Mouse (Mus musculus): ENCODE measurements around the gene Fbxo28.

Fbxo28 gene

DNA sequence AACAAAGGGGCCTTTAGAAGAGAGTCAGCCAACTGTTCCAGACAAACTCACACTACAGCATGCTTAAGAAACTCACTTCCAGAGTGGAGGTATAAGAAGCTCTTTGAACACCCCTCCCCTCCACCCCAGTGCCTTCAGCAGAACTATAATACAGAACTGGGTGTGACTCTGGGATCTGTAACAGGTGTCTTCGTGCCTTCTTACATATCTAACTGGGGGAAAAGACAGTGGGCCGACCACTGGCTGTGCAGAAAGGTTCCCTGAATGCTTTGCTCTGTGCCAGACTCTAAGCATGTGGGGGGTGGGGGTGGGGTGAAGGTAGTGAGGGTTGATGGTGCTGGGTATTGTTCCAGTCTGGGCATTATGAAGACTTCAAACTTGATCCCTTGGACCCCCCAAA, 52.8 kb downstream of the Fbxo28 start:
- no peak for DNase-seq (ENCODE audit: low read depth, low spot score)

DNA sequence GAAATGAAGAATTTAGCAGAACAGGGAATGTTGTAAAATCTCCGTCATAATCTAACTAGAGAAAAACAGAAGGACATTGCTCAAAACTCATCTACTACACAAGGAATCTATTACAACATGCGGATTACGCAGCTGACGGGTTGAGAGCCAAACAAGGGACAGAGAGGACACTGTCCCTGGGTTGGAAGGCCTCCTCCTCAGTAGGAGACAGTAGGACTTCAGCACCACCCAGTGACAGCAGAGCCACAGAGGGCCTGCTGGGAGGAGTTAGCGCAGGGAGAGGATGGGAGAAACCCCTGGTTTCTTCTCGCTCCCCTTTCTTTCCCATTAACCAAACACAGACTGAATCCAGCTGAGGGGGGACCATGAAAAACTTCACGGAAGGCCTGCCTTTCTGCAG, 53.6 kb downstream of the Fbxo28 start:
- peak; percentile 91 for DNase-seq (ENCODE audit: low read depth, low spot score)

DNA sequence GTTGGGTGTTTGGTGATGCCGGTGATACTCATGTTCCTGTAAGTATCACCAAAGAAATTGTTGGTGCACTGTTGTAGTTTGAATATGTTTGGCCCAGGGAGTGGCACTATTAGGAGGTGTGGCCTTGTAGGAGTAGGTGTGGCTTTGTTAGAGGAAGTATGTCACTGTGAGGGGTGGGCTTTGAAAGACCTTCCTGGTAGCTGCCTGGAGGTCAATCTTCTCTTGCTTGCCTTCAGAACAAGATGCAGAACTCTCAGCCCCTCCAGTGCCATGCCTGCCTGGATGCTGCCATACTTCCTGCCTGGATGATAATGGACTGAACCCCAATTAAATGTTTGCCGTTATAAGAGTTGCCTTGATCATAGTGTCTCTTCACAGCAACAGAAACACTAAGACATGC, 56.6 kb downstream of the Fbxo28 start:
- DNase-seq (ENCODE audit: low read depth, low spot score), result no peak

DNA sequence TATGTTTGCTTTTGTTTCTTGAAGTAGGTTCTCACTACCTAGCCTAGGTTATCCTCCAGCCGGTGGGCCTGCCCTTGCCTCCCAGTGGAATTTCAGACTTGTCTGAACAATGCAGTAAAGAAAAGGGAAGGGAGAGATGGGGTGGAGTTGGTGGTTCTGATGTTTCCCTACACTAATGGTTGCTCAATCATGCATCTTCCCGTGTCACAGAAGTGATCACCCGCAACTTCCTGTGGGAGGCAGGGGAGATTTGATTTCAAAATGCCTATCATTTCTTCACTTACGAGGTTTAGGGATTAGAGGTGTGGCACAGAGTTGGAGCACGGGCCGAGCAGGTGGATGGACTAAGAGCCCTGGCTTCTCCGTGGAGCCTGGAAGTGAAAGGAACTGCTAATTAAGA, 58.2 kb downstream of the Fbxo28 start:
- DNase-seq (ENCODE audit: low read depth, low spot score), result no peak

DNA sequence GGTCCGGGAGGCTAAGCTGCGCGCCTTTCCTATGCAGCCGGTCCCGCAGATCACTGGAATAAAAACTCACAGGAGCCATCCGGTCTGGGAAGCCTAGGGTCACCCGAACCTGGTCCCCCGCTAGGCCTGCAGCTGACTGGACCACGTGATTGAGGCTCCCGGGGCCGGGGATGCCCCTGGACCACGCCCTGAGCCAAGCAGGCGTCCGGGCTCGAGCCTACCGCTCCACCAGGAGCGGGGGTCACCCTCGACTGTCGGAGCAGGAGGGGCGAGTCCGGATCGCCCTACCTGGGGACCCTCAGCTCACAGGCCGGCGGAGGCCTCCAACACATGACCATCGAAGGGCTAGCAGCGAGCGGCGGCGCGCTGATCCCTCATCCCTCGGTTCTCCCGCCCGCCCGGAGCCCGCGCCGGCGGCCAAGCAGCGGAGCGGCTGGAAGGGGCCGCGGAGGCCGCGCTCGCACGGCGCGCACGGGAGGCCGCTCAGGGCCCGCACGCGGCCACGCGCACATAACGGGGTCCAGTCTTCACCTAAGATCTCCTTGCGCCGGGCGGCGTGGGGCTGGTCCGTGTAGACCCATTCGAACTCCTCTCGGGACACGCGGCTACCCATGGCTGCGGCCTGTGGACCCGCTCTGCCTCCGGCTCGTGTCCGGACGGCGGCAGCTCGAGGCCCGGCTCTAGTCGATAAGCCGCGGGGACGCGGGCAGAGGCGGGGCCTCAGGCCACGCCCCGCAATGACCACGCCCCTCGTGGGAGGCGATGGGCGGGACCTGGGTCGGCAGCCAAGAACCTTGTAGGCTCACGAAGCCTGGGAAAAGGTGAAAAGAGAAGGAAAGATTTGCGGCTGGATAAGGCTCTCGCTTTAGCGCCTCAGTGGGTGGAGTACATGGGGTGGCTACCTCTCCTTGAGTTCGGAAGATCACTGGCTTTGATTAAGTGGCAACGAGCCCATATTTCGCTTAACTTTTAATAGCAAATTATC, 59.0 kb downstream of the Fbxo28 start, which contains the start of gene Degs1:
Gene Degs1, minus strand, starts transcription at position 714 of the 985 bp plus-strand sequence.
- peak; percentile 94 for DNase-seq (ENCODE audit: low read depth, low spot score)

DNA sequence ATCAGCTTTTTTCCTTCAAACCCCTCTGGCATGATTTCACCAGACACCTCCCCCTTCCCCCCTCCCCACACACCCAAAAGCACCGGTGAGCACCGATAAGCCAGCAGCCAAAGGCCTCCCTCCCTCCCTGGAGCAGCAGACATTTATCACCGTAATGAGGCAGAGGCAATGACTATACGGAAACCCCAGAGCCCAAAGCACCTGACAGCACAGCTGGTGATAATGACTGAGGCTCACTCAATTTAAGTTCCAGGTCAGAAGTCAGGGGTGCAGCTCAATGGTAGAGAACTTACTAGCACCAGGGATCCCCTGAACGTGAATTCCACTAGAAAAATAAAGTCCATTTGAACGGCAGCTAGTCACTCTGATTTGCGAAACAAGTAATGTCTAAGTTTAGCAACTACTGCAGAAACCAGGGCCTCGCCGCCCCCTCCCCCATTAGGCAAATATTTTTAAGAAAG, 60.1 kb downstream of the Fbxo28 start:
- peak; percentile 29 for DNase-seq (ENCODE audit: low read depth, low spot score)

DNA sequence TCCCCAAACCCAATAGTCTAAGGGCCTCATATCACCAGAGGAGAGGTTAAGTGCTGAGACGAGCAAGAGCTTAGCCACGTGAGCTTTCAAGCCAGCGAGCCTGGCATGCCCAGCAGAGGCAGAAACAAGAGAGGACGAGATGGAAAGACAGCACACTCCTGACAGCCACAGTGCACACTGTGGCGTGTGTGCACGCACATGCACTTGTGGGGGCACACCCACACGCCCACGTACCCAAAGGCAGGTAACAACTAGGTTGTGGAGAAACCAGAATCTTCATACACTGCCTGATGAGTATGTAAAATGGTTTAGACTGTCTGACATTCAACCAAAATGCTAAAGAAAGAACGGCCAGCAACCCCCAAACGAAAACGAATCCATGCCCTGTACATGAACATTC, 60.9 kb downstream of the Fbxo28 start:
- DNase-seq (ENCODE audit: low read depth, low spot score), result peak; percentile 38

DNA sequence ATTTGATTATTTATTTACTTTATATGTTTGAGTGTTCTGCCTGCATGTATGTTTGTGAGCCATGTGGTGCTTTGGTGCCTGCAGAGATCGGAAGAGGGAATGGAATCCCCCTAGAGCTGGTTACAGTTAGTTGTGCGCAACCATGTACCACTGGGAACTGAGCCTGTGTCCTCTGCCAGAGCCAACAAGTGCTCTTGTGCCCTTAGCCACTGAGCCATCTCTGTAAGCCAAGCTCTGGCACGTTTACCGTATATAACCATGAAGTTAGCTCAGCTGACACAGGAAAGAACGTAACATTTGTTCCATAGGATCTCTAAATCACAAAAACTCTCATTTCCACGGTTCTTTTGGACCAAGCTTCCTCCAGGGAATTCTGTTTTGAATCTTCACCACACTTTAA, 61.4 kb downstream of the Fbxo28 start:
- DNase-seq (ENCODE audit: low read depth, low spot score), result no peak

DNA sequence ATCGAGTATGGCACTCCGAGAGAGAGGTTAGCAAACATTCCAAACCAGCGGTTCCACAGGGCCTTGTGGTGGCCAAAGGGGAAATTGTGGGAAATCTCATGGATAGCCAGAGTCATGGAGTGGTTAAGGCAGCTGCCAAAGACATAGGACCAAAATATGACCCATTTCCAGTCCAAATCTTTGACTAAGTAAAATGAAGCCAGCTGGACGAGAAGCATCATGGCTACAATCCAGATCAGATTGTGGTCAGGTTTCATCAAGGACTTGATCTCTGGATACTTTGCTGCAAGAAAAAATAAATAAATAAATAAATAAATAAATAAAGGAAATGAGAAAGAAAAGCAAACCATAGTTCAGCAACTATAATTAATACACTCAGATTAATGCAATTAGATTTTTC, 62.0 kb downstream of the Fbxo28 start:
- DNase-seq (ENCODE audit: low read depth, low spot score), result no peak

DNA sequence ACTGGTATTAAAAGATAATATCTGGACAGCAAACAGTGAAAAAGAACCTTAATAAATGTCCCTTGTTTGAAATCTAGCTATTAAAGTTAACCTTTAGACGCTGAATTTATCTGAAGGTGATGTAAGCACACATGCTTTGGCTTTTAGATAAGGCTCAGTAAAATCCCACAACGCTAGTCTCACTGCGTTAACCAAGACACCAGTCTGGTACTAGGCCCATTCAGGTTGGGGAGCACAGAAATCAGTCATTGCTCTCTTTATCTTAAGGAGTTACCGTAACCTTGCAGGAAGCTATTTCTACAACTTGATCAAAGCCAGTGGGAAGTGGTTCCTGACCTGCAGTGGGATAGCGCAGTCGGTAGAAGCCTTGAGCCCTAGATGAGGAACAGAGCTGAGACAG, 66.3 kb downstream of the Fbxo28 start:
- DNase-seq (ENCODE audit: low read depth, low spot score), result no peak

DNA sequence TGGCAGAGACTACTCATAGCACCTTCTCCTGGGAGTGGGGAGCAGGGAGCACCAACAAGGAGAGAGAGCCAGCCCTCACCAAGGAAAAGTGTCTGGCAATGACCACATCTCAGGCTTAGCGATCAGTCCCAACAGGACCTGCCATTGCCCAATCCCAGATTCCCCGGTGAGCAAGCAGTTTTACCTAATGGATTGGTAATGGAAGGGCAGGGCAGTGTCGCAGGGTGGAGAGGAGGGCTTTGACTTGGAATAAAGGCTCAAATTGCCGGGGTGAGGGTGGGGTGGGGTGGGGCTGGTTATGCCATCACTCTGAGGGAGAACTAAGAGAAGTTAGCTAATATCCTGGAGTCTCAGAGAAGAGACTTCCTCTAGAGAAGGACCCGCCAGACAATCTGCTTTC, 69.8 kb downstream of the Fbxo28 start:
- no peak for DNase-seq (ENCODE audit: low read depth, low spot score)

DNA sequence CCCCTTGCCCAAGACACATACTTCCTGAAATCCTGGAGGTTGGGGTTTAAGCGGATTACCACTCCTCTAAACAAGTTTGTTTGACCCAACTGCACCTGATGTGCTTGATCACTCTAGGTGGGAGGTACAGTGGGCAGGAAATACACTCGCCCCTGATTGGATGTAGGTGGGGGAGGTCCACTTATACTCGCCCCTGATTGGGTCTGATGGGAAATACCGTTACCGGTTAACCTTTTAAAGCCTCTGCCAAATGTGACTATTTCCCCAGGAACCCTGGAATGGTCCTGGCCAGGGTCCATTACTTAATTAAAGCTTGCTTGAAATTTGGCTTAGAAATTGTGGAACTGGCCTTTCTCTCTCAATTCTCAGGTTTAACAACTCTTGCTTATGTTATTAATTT, 70.3 kb downstream of the Fbxo28 start:
- DNase-seq (ENCODE audit: low read depth, low spot score), result no peak

DNA sequence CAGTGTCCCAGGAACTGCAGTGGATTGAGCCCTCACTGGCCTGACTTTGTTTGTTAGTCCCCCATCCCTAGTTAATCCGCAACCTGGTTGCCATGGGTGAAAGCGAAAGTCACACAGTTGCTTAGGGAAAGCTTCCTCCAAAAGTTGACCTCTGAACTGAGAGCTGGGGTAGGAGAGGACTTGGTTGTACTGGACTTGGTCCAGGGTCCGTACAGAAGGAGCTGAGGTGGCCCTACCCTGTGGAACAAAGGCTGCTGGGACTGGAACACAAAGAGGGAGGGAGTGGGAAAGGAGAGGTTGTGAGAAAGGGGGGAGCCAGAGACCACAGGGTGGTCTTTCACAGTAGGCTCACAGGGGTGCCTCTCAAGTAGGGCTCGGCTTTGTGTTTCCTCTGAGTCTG, 73.1 kb downstream of the Fbxo28 start:
- no peak for DNase-seq (ENCODE audit: low read depth, low spot score)

DNA sequence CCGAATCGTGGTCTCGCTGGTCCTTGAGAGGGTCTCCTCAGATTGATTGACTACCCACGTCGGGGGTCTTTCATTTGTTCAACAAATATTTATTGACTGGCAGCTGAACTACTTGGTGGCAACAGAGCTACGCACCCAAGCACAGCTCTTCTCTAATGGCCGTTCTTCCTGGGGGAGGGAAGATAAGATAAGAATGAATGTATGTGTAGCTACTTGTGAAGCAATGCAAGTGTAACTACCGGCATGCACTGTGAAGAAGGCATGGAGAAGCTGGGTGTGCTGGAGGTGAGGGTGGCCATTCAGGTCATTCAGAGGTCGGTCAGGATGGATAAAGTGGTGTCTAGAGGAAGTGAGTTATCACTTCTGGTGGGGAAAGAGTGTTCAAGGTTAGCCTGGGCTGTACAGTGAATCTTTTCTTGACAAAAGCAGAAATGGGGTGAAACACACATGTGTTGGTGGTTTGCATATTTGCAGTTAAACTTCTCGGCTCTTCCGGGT, 75.4 kb downstream of the Fbxo28 start:
- no peak for DNase-seq (ENCODE audit: low read depth, low spot score)
